Mouse (Mus musculus): ENCODE measurements around the gene Ppp3cb.
"Not testable (repeated sequence)": the region's sequence is repeated elsewhere in the genome, so short reads cannot be mapped to it uniquely, and the experiment has no call there.

The Ppp3cb gene

GRCm38 (mm10) chr14:20546415-20546814, at the start of gene Ppp3cb:
Gene Ppp3cb (minus strand): TSS chr14:20546573.
- peak; percentile 95 for DNase-seq (ENCODE audit: low read depth, low spot score)

GRCm38 (mm10) chr14:20595781-20596180, 49.4 kb upstream of the Ppp3cb start:
- DNase-seq (ENCODE audit: low read depth, low spot score) = no peak

- DNase-seq (ENCODE audit: low read depth, low spot score) = no peak
Measured at GRCm38 (mm10) chr14:20587458-20587857, 41.1 kb upstream of the Ppp3cb start.

GRCm38 (mm10) chr14:20578822-20579407, 32.5 kb upstream of the Ppp3cb start:
- DNase-seq (ENCODE audit: low read depth, low spot score) = no peak

- DNase-seq (ENCODE audit: low read depth, low spot score) = peak; percentile 69
Measured at GRCm38 (mm10) chr14:20576179-20576578, 29.8 kb upstream of the Ppp3cb start.

GRCm38 (mm10) chr14:20573196-20573595, 26.8 kb upstream of the Ppp3cb start:
- not testable (repeated sequence) for DNase-seq (ENCODE audit: low read depth, low spot score)

GRCm38 (mm10) chr14:20565256-20566021, 19.1 kb upstream of the Ppp3cb start:
- DNase-seq (ENCODE audit: low read depth, low spot score) = no peak

GRCm38 (mm10) chr14:20564692-20565091, 18.3 kb upstream of the Ppp3cb start:
- DNase-seq (ENCODE audit: low read depth, low spot score) = no peak

- no peak for DNase-seq (ENCODE audit: low read depth, low spot score)
Measured at GRCm38 (mm10) chr14:20561897-20562296, 15.5 kb upstream of the Ppp3cb start.

- DNase-seq (ENCODE audit: low read depth, low spot score) = no peak
Measured at GRCm38 (mm10) chr14:20550136-20550535, 3.8 kb upstream of the Ppp3cb start.

- peak; percentile 88 for DNase-seq (ENCODE audit: low read depth, low spot score)
Measured at GRCm38 (mm10) chr14:20545529-20546331, 643 bp downstream of the Ppp3cb start.

- DNase-seq (ENCODE audit: low read depth, low spot score) = peak; percentile 37
Measured at GRCm38 (mm10) chr14:20544467-20545411, 1.6 kb downstream of the Ppp3cb start.

GRCm38 (mm10) chr14:20529643-20530042, 16.7 kb downstream of the Ppp3cb start:
- no peak for DNase-seq (ENCODE audit: low read depth, low spot score)

GRCm38 (mm10) chr14:20520179-20520578, 26.2 kb downstream of the Ppp3cb start:
- no peak for DNase-seq (ENCODE audit: low read depth, low spot score)

- no peak for DNase-seq (ENCODE audit: low read depth, low spot score)
Measured at GRCm38 (mm10) chr14:20508424-20508823, 37.9 kb downstream of the Ppp3cb start.

GRCm38 (mm10) chr14:20502966-20503365, 43.4 kb downstream of the Ppp3cb start:
- DNase-seq (ENCODE audit: low read depth, low spot score) = peak; percentile 61

- DNase-seq (ENCODE audit: low read depth, low spot score) = no peak
Measured at GRCm38 (mm10) chr14:20499982-20500381, 46.4 kb downstream of the Ppp3cb start.

GRCm38 (mm10) chr14:20496603-20497002, 49.8 kb downstream of the Ppp3cb start, which contains the start of gene Mss51:
Gene Mss51 (minus strand): TSS chr14:20496901.
- DNase-seq (ENCODE audit: low read depth, low spot score) = no peak

- no peak for DNase-seq (ENCODE audit: low read depth, low spot score)
Measured at GRCm38 (mm10) chr14:20486031-20486430, 60.3 kb downstream of the Ppp3cb start.

- DNase-seq (ENCODE audit: low read depth, low spot score) = no peak
Measured at GRCm38 (mm10) chr14:20482051-20482751, 64.2 kb downstream of the Ppp3cb start.
